ENCODE assay signal across 8 mouse cellular contexts in genomic region chr10:105489970-105490735, GRCm38 (mm10).
DNase-seq lines count a peak whose midpoint lies in the region; ATAC-seq lines count a peak whose summit lies in the region.

No protein-coding gene starts in this region.

- peaks cover 4% of the 10 kb centered on the region; the same call in 1 of the 2 replicates for H3K27me3 ChIP-seq in hindbrain, embryonic 10.5 days (ENCODE audit: insufficient read depth, poor library complexity, severe bottlenecking)
- 0 out of 2 replicates have a peak, but pooled peaks cover 6% of the 10 kb centered on the region for H3K27me3 ChIP-seq in midbrain, embryonic 12.5 days

- peak; percentile 86 for ATAC-seq in midbrain, embryonic 12.5 days (ENCODE audit: low FRiP score, low read depth)

- 46% methylated on average over 14 of the region's 14 CpGs for WGBS in hindbrain, embryonic 10.5 days
- WGBS in midbrain, embryonic 12.5 days = 53% methylated on average over 14 of the region's 14 CpGs

- no peak overlapping the region for H3K4me3 ChIP-seq in hindbrain, embryonic 10.5 days
- H3K4me3 ChIP-seq in midbrain, embryonic 12.5 days = no peak overlapping the region

- H3K9me3 ChIP-seq in hindbrain, embryonic 10.5 days = no peaks in the 10 kb centered on the region
- H3K9me3 ChIP-seq in midbrain, embryonic 12.5 days = no peaks in the 10 kb centered on the region

- peak overlapping the region; percentile 77 for H3K27ac ChIP-seq in hindbrain, embryonic 10.5 days
- H3K27ac ChIP-seq in midbrain, embryonic 12.5 days (replicated peaks) = no peak overlapping the region

- H3K36me3 ChIP-seq in hindbrain, embryonic 10.5 days = no peaks in the 10 kb centered on the region
- H3K36me3 ChIP-seq in midbrain, embryonic 12.5 days = no peaks in the 10 kb centered on the region

- H3K4me1 ChIP-seq in hindbrain, embryonic 10.5 days (replicated peaks) = peaks cover 31% of the 10 kb centered on the region
- peaks cover 12% of the 10 kb centered on the region; the same call in 1 of the 2 replicates for H3K4me1 ChIP-seq in midbrain, embryonic 12.5 days

- H3K9ac ChIP-seq in midbrain, embryonic 12.5 days (replicated peaks) = no peak overlapping the region

- 0 out of 2 replicates have a peak overlapping the region, but pooled peaks have one; percentile 11 for H3K4me2 ChIP-seq in midbrain, embryonic 12.5 days (replicated peaks)

- DNase-seq in embryo, embryonic 10 days (ENCODE audit: low spot score) = peak; percentile 52
- DNase-seq in embryo, embryonic 9.5 days (ENCODE audit: extremely low spot score) = no peak
- DNase-seq in brain, adult 2 months (ENCODE audit: low read depth, low spot score) = peak; percentile 73
- peak; percentile 50 for DNase-seq in hindbrain, embryonic 10.5 days (ENCODE audit: low spot score)
- DNase-seq in heart, adult 9 months (ENCODE audit: low spot score in 2 of 2) = no peak
- no peak for DNase-seq in spleen, postnatal 4 days (ENCODE audit: low spot score in 2 of 2)
- no peak for DNase-seq in layer of hippocampus, adult 9-10 months (ENCODE audit: low spot score)

Comparison
In these comparisons a context has a peak if more than half of its experiments do, and no peak if none do; other contexts are left out.
1. DNase-seq: peak in embryo, embryonic 10 days (single experiment), brain, adult 2 months (single experiment) and hindbrain, embryonic 10.5 days (single experiment); none in embryo, embryonic 9.5 days (single experiment), heart, adult 9 months (0 of 2), spleen, postnatal 4 days (0 of 2) and layer of hippocampus, adult 9-10 months (single experiment).